Mouse (Mus musculus) midbrain, embryonic 10.5 days (tissue): ENCODE measurements around the gene Rps18. TPM values are rescaled to one million over a fixed set of nuclear protein-coding genes. Genes with fewer than 3 reads are reported as not detected.

Experiments
- polyA plus RNA-seq: library from polyadenylated mRNA; unstranded; fragments of >200 nt; fragmentation: Nextera tagmentation; extraction: Ambion mirVana; gene quantifications from 2 replicates; pipeline ENCODE4 v1.2.1, GENCODE M21; 2016

Rps18 gene
- polyA plus RNA-seq, 1 experiment from 2014 or later, result 1,576 TPM

Other genes starting within 250 kb of the Rps18 start
- 35.5 and 39.5 TPM in 2 replicates for gene March2, start 237.3 kb downstream of the Rps18 start, polyA plus RNA-seq
- 363 and 422 TPM in 2 replicates for gene Rab11b, start 195.5 kb downstream of the Rps18 start, polyA plus RNA-seq
- 17.7 and 20.7 TPM in 2 replicates for gene Angptl4, start 174.2 kb downstream of the Rps18 start, polyA plus RNA-seq
- 24.6 and 29.4 TPM in 2 replicates for gene Kank3, start 145.5 kb downstream of the Rps18 start, polyA plus RNA-seq
- gene Rps28, start 131.4 kb downstream of the Rps18 start, polyA plus RNA-seq, result 699 and 827 TPM in 2 replicates
- 496 and 518 TPM in 2 replicates for gene Ndufa7, start 131.4 kb downstream of the Rps18 start, polyA plus RNA-seq
- gene Cd320, start 112.9 kb downstream of the Rps18 start, polyA plus RNA-seq, result 82.0 and 82.4 TPM in 2 replicates
- gene Gm7029, start 82.2 kb downstream of the Rps18 start, polyA plus RNA-seq, result not detected in 2 replicates
- gene Kifc1, start 65.3 kb downstream of the Rps18 start, polyA plus RNA-seq, result 7.8 and 9.4 TPM in 2 replicates
- gene Platr17, start 50.9 kb downstream of the Rps18 start, polyA plus RNA-seq, result 0.30 TPM in 1 of 2 replicates, not detected in the other
- 77.5 and 82.6 TPM in 2 replicates for gene Daxx, start 46.6 kb downstream of the Rps18 start, polyA plus RNA-seq
- 14.9 and 17.3 TPM in 2 replicates for gene Tapbp, start 40.1 kb downstream of the Rps18 start, polyA plus RNA-seq
- 23.5 and 24.1 TPM in 2 replicates for gene Zbtb22, start 40.1 kb downstream of the Rps18 start, polyA plus RNA-seq
- gene Rgl2, start 26.5 kb downstream of the Rps18 start, polyA plus RNA-seq, result 43.1 and 46.9 TPM in 2 replicates
- gene Pfdn6, start 15.7 kb downstream of the Rps18 start, polyA plus RNA-seq, result 214 and 240 TPM in 2 replicates
- 47.8 and 52.5 TPM in 2 replicates for gene Wdr46, start 15.3 kb downstream of the Rps18 start, polyA plus RNA-seq
- gene B3galt4, start 4.5 kb downstream of the Rps18 start, polyA plus RNA-seq, result 4.1 and 6.4 TPM in 2 replicates
- gene Vps52, start 189 bp downstream of the Rps18 start, polyA plus RNA-seq, result 53.5 and 61.0 TPM in 2 replicates
- gene H2-K1, start 44.3 kb upstream of the Rps18 start, polyA plus RNA-seq, result 45.7 and 50.3 TPM in 2 replicates
- 13.8 and 15.3 TPM in 2 replicates for gene Ring1, start 68.7 kb upstream of the Rps18 start, polyA plus RNA-seq
- gene H2-Ke6, start 72.1 kb upstream of the Rps18 start, polyA plus RNA-seq, result 120 and 128 TPM in 2 replicates
- 221 and 227 TPM in 2 replicates for gene Slc39a7, start 75.7 kb upstream of the Rps18 start, polyA plus RNA-seq
- gene Rxrb, start 75.8 kb upstream of the Rps18 start, polyA plus RNA-seq, result 54.0 and 56.9 TPM in 2 replicates
- 0.92 and 1.1 TPM in 2 replicates for gene Col11a2, start 83.4 kb upstream of the Rps18 start, polyA plus RNA-seq
- 0.37 and 0.50 TPM in 2 replicates for gene H2-Oa, start 136.3 kb upstream of the Rps18 start, polyA plus RNA-seq
- gene H2-DMa, start 163.5 kb upstream of the Rps18 start, polyA plus RNA-seq, result 6.4 and 9.5 TPM in 2 replicates
- gene Brd2, start 166.6 kb upstream of the Rps18 start, polyA plus RNA-seq, result 126 and 137 TPM in 2 replicates
- gene H2-DMb2, start 187.3 kb upstream of the Rps18 start, polyA plus RNA-seq, result 0.12 TPM in 1 of 2 replicates, not detected in the other
- 0.39 TPM in 1 of 2 replicates, not detected in the other for gene H2-DMb1, start 197.1 kb upstream of the Rps18 start, polyA plus RNA-seq
- gene Tap1, start 231.6 kb upstream of the Rps18 start, polyA plus RNA-seq, result 0.93 and 1.3 TPM in 2 replicates
- 0.49 and 0.52 TPM in 2 replicates for gene Psmb9, start 231.8 kb upstream of the Rps18 start, polyA plus RNA-seq
- 1.4 and 3.0 TPM in 2 replicates for gene Psmb8, start 241.7 kb upstream of the Rps18 start, polyA plus RNA-seq
- 0.53 and 0.63 TPM in 2 replicates for gene Tap2, start 247.5 kb upstream of the Rps18 start, polyA plus RNA-seq